Mouse (Mus musculus) kidney, adult 9 months (tissue): ENCODE results near the gene Ppp3ca.

Experiments used
- DNase-seq: peaks from one replicate; pipeline ENCODE4 v3.0.0; 2022

Gene Ppp3ca

GRCm38 (mm10) chr3:136816319-136816718, 146.4 kb downstream of the Ppp3ca start:
- DNase-seq, result no peak

DNA sequence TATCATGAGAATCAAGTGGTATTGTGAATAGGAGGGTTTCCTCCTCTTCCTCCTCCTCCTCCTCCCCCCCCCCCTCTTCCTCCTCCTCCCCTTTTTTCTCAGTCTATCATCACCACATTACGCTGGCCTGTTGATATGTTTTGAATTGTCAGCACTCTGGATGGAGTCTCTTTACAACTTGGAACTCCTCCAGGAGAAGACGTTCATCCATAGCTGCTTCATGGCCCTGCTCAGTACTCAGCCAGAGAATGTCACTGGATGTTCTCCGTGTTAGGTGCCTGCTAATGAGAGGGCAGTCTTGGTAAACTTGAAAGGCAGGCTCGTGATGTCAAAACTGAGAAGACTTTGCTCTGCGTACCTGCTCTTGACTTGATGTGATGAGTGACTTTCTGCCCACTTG, 149.1 kb downstream of the Ppp3ca start:
- DNase-seq, result no peak

DNA sequence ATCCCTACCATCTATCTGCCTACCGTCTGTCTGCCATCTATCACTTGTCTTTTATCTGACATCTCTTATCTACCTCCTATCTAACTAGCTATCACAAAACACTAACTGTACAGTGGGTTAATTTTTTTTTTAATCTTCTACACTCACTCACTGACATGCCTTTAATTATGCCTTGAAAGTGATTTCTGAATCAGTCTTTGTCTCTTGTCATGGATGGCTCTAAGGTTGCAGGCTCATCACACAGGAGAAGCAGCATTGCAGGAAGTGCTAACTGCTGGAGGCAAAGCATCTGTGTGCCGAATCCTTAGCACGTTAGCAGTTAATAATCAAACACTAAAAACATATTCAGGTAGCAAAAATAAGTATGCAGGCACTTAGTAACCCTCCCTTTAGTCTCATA, 151.1 kb downstream of the Ppp3ca start:
- DNase-seq, result no peak

DNA sequence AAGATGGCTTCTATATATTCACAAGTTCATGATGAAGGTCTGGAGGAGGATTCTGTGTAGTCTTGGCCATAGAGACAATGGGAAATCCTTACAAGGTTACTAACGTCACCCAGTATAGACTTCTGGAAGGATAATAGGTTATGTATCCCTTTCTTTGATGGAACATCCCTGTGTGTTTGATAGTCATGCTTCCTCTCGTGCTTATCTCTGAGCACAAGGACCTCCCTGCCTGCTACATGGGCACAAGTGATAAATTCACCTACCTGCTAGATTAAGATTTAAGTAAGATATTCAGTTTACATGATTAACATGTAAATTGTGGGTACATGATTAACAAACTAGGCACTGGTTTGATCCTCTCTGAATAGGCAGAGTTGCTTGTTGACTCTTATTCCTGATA, 152.1 kb downstream of the Ppp3ca start:
- DNase-seq, result no peak

GRCm38 (mm10) chr3:136822431-136822830, 152.5 kb downstream of the Ppp3ca start:
- no peak for DNase-seq

DNA sequence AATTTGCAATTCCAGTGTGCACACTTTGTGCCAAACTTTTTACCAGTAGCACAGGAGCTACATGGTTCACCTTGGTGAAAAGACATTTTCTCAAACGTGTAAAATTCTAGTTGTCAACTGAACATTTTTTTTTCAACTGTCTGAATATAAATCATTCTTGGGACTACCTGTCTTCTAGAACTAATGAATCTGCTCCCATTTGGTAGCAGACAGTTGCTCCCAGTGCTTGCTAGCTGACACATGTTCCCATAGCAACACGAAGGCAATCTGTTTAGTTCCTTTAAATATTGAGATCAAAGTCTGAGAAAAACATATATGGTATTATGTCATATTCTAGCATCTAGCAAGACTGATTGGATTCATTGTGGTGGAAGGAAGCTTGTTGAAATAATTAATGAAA, 158.5 kb downstream of the Ppp3ca start:
- no peak for DNase-seq

DNA sequence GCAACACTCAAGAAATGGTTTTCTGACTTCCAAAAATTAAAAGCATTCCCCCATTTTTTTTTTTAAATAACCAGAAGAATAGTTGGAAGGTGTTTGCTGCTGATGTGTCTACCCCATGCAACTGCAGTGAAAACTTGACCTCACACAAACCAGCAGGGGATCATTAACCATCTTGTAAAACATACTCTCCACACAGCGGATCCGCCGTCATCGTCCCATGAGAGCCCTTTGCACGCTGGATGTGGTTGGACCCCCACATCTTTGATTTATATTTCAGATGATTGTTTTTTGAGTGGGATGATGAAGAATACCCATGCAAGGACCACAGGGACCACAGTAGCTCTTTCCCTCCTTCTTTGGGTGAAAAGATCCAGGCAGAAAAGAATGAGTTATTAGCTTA, 159.2 kb downstream of the Ppp3ca start:
- no peak for DNase-seq

DNA sequence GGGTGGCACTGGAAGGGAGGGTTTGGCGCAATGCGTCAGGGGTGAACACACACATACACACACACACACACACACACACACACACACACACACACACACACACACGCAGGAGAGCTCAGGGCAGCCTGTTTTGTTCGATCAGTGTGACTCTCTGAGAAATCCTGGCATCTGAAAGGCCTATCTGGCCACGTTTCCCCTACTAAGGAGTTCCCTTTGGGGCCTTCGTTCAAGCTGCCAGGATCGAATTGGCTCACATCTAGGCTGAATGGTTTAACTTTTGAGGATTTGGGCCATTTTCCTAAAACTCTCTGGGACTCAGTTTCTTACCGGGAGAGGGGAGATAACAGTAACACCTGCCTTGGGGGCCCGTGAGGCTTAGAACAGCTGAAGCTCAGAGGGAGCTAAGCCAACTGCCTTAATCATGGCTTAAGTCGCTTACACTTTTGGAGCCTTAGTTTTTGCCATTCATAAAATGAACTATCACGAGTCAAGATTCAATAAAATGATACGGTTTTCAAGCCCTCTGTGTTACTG, 160.8 kb downstream of the Ppp3ca start:
- no peak for DNase-seq

DNA sequence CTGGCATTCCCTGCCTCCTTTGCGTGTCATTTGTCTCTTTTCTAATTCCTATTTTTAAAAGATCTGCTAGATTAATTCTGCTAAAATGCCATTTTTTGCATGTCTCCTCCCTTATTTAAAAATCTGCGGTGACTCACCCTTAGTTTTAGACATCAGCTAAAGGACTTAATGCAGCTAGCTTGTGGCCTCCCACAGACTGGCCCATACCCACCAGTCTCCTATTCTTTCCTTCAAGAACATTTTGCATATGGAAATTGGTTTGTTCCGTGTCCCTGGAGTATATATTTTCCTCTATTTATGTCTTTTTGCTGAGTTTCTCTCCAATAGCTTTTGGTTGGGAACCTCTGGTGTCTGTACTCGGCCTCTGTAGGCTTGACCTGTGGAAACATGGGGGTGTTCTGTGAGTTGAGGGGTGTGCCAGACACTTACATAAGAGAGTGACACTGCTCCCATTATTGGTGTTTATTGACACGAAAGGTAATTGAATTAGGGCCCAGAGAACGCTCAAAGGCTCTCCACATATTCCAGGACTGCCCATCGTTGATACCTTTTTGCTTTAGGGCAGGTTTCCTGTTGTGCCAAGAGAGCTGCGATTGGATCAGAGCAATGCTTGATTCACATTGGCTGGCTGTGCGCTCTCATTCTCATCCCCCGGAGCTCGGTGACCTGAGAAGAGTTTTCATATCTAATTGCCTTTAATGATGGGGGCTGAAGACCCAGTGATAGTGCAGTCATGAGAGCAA, 163.2 kb downstream of the Ppp3ca start:
- no peak for DNase-seq

DNA sequence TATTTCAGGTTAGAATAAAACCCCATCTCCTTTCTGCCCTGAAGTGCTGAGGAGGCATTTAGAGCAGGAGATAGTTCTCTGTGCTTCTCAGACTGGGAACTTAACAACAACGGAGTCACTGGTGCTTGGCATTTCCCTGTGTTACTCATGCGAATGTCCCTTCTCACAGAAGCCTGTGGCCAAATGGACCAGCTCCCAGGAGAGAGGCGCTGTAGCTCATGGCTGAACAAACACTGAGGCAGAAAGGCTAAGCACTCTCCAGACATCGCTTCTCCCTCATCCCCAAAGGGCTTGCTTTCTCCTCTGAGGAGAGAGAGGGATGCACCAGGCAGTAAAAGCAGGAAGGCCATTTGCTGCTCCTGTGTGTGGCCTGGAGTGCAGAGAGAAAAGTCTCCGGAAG, 164.0 kb downstream of the Ppp3ca start:
- no peak for DNase-seq

GRCm38 (mm10) chr3:136835851-136836250, 165.9 kb downstream of the Ppp3ca start:
- DNase-seq, result no peak

DNA sequence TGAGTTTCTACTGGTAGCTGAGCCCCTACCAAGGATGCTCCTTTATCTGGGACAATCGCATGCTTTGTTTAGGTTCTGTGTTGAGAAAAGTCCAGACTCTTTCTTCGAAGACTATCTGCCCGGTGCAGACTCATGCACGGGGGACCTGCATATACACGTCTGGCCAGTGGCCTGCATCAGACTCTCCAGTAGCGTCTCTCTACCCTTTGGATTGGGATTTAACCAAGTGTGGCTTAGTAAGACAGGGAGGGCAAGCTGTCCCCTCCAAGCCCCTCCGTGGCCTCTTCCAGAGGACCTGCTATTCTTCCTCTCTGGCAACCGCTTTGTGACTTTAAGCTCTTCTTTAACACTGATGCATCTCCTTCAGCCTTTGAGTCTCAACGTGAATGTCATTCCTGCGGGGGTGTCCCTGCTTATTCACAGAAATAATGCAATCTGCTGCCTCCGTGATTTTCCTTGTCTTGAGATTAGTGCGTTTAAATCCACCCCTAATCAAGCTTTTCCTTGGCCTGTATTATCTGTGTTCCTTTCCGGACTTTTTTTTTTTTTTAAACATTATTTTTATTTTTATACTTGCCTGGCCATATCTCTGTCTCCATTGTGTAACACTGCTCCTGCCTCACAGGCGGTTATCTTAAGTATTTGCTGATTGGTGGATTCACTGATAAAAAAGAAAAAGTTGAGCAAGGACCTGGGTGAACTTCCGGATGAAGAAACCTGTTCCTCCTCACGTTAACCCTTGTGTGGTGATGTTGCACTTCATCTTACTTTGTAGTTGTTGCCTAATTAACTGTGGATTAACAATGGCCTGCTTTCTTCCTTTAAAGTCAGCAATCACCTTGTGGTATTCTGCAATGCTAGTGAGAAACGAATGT, 166.6 kb downstream of the Ppp3ca start:
- DNase-seq, result no peak

DNA sequence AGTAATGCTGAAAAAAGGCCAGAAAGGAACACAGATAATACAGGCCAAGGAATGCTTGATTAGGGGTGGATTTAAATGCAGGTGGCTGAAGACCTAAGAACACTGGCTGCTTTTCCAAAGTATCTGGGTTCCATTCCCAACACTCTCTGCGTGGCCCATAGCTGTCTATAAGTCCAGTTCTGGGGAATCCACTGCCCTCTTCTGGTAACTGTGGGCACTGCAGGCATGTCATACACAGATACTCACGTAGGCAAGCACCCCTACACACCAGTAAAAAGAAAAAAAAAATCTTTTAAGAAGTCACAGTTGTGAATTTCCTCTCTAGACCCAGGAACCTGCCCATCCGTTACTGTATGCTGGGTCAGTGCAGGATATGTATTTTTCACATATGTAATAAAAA, 167.7 kb downstream of the Ppp3ca start:
- DNase-seq, result peak; percentile 63

DNA sequence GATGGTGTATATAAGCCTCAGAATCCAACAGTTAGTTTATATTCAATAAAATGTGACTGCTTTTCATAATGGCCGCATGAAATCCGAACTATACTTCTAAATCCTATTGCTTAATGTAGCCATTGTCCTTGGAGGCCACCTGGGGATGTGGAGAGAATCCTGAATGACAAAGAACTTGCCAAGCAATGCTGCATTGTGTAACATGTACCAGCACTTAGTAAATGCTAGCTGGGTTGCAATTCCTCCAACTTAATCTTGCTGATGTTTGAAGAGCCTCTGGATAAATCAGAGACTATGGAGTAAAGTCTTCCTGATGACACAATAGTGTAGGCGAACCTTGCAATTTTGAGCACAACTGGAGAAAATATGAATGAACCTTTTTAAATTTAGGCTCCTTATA, 171.4 kb downstream of the Ppp3ca start:
- no peak for DNase-seq

DNA sequence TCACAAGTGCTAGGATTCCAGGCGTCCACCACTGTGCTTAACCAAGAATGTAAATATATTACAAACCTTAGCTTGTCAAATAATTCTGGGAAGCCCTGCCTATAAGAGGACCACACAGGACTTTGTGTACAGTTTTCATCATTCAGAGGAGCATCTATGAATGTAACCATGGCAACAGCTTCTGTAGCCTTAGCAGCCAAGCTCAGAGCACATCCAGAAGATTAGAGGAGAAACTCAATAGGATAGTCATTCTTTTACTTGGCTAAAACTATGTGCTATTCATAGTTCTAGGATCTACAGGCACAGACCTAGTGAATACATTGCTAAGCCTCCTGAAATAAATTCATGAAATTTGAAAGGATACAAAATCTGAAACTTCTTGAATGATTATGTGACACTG, 172.5 kb downstream of the Ppp3ca start:
- no peak for DNase-seq

DNA sequence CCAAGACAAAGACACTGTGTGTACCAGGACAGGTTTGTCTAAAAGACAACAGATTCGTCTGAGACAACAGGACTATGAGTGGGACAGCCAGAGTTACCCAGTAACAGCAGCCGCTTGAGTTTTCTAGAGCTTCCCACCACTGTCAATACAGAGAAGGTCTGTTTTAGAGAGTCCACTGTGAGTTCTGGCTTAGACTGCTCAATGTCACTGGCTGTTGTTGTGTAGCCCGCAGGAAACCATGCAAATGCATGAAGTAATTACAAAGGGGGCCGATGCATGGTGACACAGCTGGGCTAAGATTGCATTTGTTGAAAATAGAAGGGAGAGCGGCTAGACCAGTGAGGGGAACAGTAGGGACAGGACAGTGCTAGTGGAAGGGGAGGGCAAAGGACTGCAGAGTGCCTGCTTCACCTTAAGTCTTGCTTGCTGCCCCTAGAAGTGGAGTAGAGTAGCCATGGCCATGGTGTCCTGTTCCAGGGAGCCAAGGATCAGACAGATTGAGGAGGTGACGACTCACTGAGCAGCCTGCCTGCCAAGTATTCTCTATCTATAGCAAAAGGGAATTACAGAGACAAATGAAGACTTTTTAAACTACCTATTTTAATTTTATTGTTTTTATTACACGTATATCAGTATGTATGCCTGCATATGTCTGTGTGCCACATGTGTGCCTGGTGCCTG, 174.0 kb downstream of the Ppp3ca start:
- DNase-seq, result no peak

DNA sequence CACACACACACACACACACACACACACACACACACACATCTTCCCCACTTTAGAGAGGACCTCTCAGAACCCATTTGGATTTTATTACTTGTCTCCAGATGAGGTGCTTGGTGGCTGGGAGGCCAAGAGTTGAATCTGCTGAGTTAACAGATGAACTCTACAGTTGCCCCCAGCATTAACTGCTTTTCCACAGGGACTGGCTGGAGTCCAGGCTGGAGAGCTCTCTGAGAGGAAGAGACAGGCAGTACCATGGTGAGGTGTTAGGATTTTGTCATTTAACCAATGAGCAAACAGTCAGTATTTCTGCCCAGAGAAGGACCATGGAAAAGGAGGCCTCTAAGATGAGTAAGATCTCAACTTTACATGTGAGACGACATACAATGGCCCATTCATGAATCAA, 179.1 kb downstream of the Ppp3ca start:
- no peak for DNase-seq

DNA sequence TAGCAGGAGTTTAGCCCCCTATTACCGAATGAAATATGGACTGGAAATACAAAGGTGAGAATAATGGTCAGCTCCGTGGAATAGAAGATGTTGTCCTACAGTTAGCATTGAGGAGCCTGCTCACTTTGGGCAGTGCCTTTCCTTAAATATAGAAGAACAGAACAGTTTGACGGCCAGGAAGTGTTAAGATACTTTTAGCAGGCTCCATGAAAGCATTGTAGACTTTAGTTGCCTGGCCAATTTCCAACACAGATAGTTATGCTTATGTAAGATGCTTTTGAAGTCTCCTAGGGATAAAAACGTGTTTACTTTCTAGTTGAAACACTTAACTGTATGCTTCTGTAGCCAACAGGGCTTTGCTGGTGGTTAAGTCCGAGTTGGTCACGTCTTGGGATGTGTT, 183.0 kb downstream of the Ppp3ca start:
- DNase-seq, result no peak

GRCm38 (mm10) chr3:136853596-136853995, 183.7 kb downstream of the Ppp3ca start:
- no peak for DNase-seq

GRCm38 (mm10) chr3:136855996-136856395, 186.1 kb downstream of the Ppp3ca start:
- DNase-seq, result no peak

DNA sequence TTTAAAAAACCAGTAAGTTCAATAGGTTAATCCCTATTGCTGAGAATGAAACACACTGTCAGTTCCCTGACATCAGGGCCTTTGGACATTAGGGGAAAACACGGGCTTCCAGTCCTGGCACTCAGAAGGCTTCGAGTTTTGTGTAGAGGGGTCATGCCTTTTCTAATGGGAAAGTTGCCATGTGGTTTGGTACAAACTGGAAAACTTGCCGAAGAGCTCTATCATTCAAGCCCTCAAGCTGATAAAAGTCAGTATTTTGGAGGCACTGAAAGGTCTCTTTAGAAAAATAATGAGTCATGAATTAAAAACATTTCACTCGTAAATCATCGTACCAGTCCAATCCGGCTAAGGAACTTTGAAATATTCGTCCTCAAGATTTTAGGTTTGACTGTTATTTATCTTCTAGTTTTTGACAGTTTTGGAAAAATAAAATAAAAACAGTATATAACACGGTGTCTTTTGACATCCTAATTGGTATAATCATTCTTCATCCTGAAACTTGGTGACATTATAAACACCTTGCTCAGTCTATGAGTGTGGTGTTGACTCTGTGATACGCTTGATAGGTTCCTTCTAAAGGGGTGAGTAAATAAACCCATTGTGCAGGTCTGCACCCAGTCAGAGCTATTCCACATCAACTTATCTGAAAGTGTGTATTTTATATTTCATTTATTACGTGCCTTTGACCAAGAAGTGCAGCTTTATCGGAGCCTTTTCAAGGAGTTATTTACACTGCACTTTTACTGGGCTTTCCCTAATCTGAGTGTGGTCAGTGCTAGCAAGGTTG, 192.3 kb downstream of the Ppp3ca start:
- DNase-seq, result peak; percentile 42

GRCm38 (mm10) chr3:136863127-136863526, 193.2 kb downstream of the Ppp3ca start:
- no peak for DNase-seq

DNA sequence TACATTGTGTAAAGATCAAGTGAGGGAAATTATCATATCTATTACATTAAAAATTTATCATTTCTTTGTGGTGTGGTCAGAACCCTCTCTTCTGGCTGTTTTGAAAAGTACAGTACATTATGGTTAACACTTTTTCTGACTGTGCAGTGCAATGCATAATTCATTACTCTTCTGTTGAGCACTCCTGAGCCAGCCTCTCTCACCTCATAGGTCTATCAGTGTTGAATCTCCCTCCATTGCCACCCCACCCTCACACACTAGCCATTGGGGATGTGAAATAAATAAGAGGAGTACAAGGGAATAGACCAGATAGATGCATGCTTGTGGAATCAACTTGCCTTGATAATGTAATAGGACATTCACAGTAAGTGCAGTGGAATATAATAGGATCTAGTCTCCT, 194.4 kb downstream of the Ppp3ca start:
- DNase-seq, result no peak
